Mouse (Mus musculus) myocyte (in vitro differentiated cells): ENCODE results near the gene Zfp512b.
A peak's percentile ranks its signal among the peaks of the same experiment; 100 is the strongest.

Experiments
- CEBPB ChIP-seq: IDR thresholded peaks from 2 replicates; pipeline ENCODE4 v1.6.1; 2011; ENCODE audit warnings: mild to moderate bottlenecking, moderate library complexity; ENCODE audit not compliant: poor library complexity, insufficient read depth, severe bottlenecking
- E2F4 ChIP-seq: IDR thresholded peaks from one replicate; pipeline ENCODE4 v1.6.1; 2011; ENCODE audit warnings: mild to moderate bottlenecking, control low read depth, moderate library complexity; ENCODE audit not compliant: insufficient read depth
- MAX ChIP-seq: IDR thresholded peaks from one replicate; pipeline ENCODE4 v1.6.1; 2011; ENCODE audit warnings: low read depth, mild to moderate bottlenecking, control low read depth
- MYOD1 ChIP-seq, 3 experiments: IDR thresholded peaks; one replicate each; pipeline ENCODE4 v1.6.1; 2011; ENCODE audit warnings: control low read depth in 2 of 3, low read depth in 2 of 3, mild to moderate bottlenecking in 2 of 3, moderate library complexity in 1 of 3; ENCODE audit not compliant: insufficient read length in 2 of 3, control insufficient read depth in 1 of 3
- MYOG ChIP-seq, 3 experiments: IDR thresholded peaks; one replicate each; pipeline ENCODE4 v1.6.1; 2011; ENCODE audit warnings: control low read depth in 2 of 3, low read depth in 2 of 3, mild to moderate bottlenecking in 2 of 3; ENCODE audit not compliant: insufficient read length in 2 of 3, control insufficient read depth in 1 of 3, insufficient read depth in 1 of 3
- POLR2A ChIP-seq: IDR thresholded peaks from one replicate; pipeline ENCODE4 v1.6.1; 2011; ENCODE audit warnings: low read depth, mild to moderate bottlenecking, control low read depth, moderate library complexity; ENCODE audit not compliant: insufficient read length
- POLR2AphosphoS2 ChIP-seq: IDR thresholded peaks from one replicate; pipeline ENCODE4 v1.6.1; 2011; ENCODE audit warnings: low read depth, control low read depth; ENCODE audit not compliant: insufficient read length
- REST ChIP-seq: IDR thresholded peaks from one replicate; pipeline ENCODE4 v1.6.1; 2011; ENCODE audit warnings: mild to moderate bottlenecking, control low read depth, moderate library complexity; ENCODE audit not compliant: insufficient read depth, insufficient read length
- TCF3 ChIP-seq: IDR thresholded peaks from one replicate; pipeline ENCODE4 v1.6.1; 2011; ENCODE audit warnings: low read depth, control low read depth; ENCODE audit not compliant: insufficient read length
- USF1 ChIP-seq: IDR thresholded peaks from one replicate; pipeline ENCODE4 v1.6.1; 2011; ENCODE audit warnings: low read depth, mild to moderate bottlenecking, control low read depth, moderate library complexity

GRCm38 (mm10) chr2:181600828-181601750 lies 8.5 kb upstream of the Zfp512b start:
- TF ChIP-seq POLR2A, result peak; percentile 94
- TF ChIP-seq USF1, result no peak
- no peak for TF ChIP-seq MAX
- TF ChIP-seq E2F4, result no peak
- TF ChIP-seq MYOD1 (IDR thresholded peaks at IDR 0.05; ENCODE audit: control insufficient read depth in 1 of 3, insufficient read length in 2 of 3, low read depth in 2 of 3), result no peak
- no peak for TF ChIP-seq CEBPB
- no peak for TF ChIP-seq REST
- no peak for TF ChIP-seq TCF3
- TF ChIP-seq POLR2AphosphoS2, result peak; percentile 91
- TF ChIP-seq MYOG (IDR thresholded peaks at IDR 0.05; ENCODE audit: control insufficient read depth in 1 of 3, insufficient read depth in 1 of 3, insufficient read length in 2 of 3, low read depth in 2 of 3), result peak in 1 of 3 experiments; percentile 5
